Mouse (Mus musculus) limb, embryonic 15.5 days (tissue): ENCODE results near the gene Olfr1193. TPM values are rescaled to one million over a fixed set of nuclear protein-coding genes. Genes with fewer than 3 reads are reported as not detected.
"Not testable (repeated sequence)": the region's sequence is repeated elsewhere in the genome, so short reads cannot be mapped to it uniquely, and the experiment has no call there.

ENCODE experiments used
- ATAC-seq: fragments of 200-750 bp; cut with Nextera tagmentation; 2 replicates; pipeline ENCODE4 v1.8.0; 2017; ENCODE audit warnings: low read depth, moderate TSS enrichment; ENCODE audit not compliant: insufficient number of reproducible peaks, low FRiP score, low TSS enrichment
- H3K27ac ChIP-seq: fragments of 300-500 bp; sonication (generic); 2 replicates; pipeline ENCODE4 v1.5.1; 2015; ENCODE audit warnings: moderate library complexity, mild to moderate bottlenecking, inconsistent platforms
- H3K27me3 ChIP-seq: fragments of 300-500 bp; sonication (generic); 2 replicates; pipeline ENCODE4 v1.6.1; 2015; ENCODE audit warnings: inconsistent platforms
- H3K36me3 ChIP-seq: fragments of 300-500 bp; sonication (generic); 2 replicates; pipeline ENCODE4 v1.6.1; 2015; ENCODE audit warnings: inconsistent platforms
- H3K4me1 ChIP-seq: fragments of 300-500 bp; sonication (generic); 2 replicates; pipeline ENCODE4 v1.6.1; 2015; ENCODE audit warnings: inconsistent platforms
- H3K4me2 ChIP-seq: fragments of 300-500 bp; sonication (generic); 2 replicates; pipeline ENCODE4 v1.6.1; 2015; ENCODE audit warnings: mild to moderate bottlenecking, inconsistent platforms
- H3K4me3 ChIP-seq: fragments of 300-500 bp; sonication (generic); 2 replicates; pipeline ENCODE4 v1.5.1; 2015; ENCODE audit warnings: mild to moderate bottlenecking, inconsistent platforms
- H3K9ac ChIP-seq: fragments of 300-500 bp; sonication (generic); 2 replicates; pipeline ENCODE4 v1.6.1; 2015; ENCODE audit warnings: inconsistent platforms
- H3K9me3 ChIP-seq: fragments of 300-500 bp; sonication (generic); 2 replicates; pipeline ENCODE4 v1.6.1; 2016; ENCODE audit warnings: inconsistent platforms
- WGBS: fragments of 180-500 bp; shearing (Covaris S2); methylation state at CpG from one replicate; pipeline ENCODE4 v1.1.7; 2015; 5-methylcytosine and 5-hydroxymethylcytosine counted together
- polyA plus RNA-seq: library from polyadenylated mRNA; unstranded; fragments of >200 nt; fragmentation: Nextera tagmentation; extraction: Ambion mirVana; gene quantifications from 2 replicates; pipeline ENCODE4 v1.2.1, GENCODE M21; 2015

Gene Olfr1193
- not detected in 2 replicates for polyA plus RNA-seq

DNA sequence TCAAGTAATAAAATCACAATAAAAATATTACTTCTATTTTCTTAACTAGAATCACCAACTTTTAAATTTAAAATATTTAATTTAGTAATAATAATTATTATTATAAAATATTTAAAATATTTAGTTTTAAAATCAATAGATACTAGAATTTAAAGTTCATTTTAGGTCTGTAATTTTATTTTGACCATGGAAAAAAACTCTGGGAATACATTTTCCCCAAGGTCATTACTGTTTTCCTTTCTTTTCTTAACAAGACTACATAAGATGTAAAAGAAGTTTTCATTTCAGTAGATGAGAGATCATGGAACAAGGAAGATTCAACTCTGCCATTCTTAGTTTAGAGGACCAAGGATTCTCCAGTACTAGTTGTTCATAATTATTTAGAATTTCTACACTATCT is at the start of gene Olfr1193:
TSS of gene Olfr1193 (plus strand) at position 301 of the 400 bp plus-strand sequence.
- H3K4me3 ChIP-seq, H3K4me1 ChIP-seq, H3K27me3 ChIP-seq, H3K9ac ChIP-seq, H3K36me3 ChIP-seq, H3K9me3 ChIP-seq, ATAC-seq, H3K27ac ChIP-seq, H3K4me2 ChIP-seq: not testable (repeated sequence)

DNA sequence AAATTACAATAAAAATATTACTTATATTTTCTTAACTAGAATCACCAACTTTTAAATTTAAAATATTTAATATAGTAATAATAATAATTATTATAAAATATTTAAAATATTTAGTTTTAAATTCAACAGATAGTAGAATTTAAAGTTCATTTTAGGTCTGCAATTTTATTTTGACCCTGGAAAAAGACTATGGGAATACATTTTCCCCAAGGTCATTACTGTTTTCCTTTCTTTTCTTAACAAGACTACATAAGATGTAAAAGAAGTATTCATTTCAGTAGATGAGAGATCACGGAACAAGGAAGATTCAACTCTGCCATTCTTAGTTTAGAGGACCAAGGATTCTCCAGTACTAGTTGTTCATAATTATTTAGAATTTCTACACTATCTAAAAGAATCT is 35.2 kb upstream of the Olfr1193 start, which contains the start of gene Olfr1191-ps1:
TSS of gene Olfr1191-ps1 (plus strand) at position 301 of the 400 bp plus-strand sequence.
- not testable (repeated sequence) for H3K4me1 ChIP-seq, H3K4me2 ChIP-seq, H3K9me3 ChIP-seq, H3K4me3 ChIP-seq, ATAC-seq, H3K27ac ChIP-seq, H3K27me3 ChIP-seq, H3K36me3 ChIP-seq, H3K9ac ChIP-seq
- 100% methylated on average over 1 of the region's 1 CpGs for WGBS

GRCm38 (mm10) chr2:88648209-88648608 is 27.2 kb upstream of the Olfr1193 start, which contains the start of gene Olfr1192-ps1:
TSS of gene Olfr1192-ps1 (plus strand) at chr2:88648509.
- no peaks in the 10 kb centered on the region for H3K9me3 ChIP-seq
- H3K27ac ChIP-seq, result no peak within 1 kb of the TSS
- 36% methylated on average over 1 of the region's 1 CpGs for WGBS
- ATAC-seq, result no peak
- no peaks in the 10 kb centered on the region for H3K27me3 ChIP-seq
- H3K36me3 ChIP-seq, result no peaks in the 10 kb centered on the region
- H3K9ac ChIP-seq, result no peak within 1 kb of the TSS
- no peak within 1 kb of the TSS for H3K4me2 ChIP-seq
- H3K4me3 ChIP-seq, result no peak within 1 kb of the TSS
- H3K4me1 ChIP-seq, result no peaks in the 10 kb centered on the region

DNA sequence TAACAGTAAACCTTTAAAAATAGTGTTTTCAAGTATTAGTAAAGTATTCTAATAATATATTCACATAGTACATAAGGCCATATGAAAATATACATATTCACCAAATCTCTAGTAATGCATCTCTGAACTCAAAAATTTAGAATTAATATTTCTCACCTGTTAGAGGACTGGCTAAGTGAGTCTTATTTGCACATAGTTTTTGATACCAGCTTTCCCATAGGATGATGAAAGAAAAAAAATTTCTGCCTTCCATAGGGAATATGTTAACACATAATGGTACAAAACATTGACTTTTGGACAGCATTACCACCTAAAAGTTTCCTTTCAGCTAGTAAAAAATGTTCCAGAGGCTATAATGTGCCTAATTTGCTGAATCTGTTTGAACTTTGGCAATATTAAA is 13.7 kb downstream of the Olfr1193 start, which contains the start of gene Olfr1195:
TSS of gene Olfr1195 (minus strand) at position 101 of the 400 bp plus-strand sequence.
- H3K36me3 ChIP-seq, result no peaks in the 10 kb centered on the region
- no peak for ATAC-seq
- no peaks in the 10 kb centered on the region for H3K27me3 ChIP-seq
- no peak within 1 kb of the TSS for H3K27ac ChIP-seq
- H3K4me1 ChIP-seq, result no peaks in the 10 kb centered on the region
- H3K9ac ChIP-seq, result no peak within 1 kb of the TSS
- H3K4me2 ChIP-seq, result no peak within 1 kb of the TSS
- no peaks in the 10 kb centered on the region for H3K9me3 ChIP-seq
- H3K4me3 ChIP-seq, result no peak within 1 kb of the TSS

DNA sequence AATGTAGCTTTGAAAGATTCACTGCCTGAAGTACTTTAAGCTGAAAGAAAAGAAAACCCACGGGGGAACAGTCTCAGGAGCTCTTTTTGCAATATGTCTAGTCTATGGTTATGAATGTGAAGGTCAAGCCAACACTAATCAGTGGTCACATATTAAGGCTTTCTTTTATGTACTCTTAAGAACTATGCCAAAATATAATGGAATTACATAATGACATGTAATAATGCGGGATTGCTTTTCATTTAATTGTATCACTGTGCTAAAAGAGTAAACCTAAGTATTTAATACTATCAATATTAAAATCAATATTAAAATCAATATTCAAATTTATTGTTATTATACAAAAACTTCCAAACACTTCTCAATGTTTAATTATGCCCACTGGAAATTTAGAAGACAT is 29.1 kb downstream of the Olfr1193 start, which contains the start of gene Olfr1196:
TSS of gene Olfr1196 (minus strand) at position 101 of the 400 bp plus-strand sequence.
- 77% methylated on average over 2 of the region's 2 CpGs for WGBS
- no peak within 1 kb of the TSS for H3K4me3 ChIP-seq
- no peak for ATAC-seq
- H3K4me2 ChIP-seq, result no peak within 1 kb of the TSS
- no peaks in the 10 kb centered on the region for H3K9me3 ChIP-seq
- H3K36me3 ChIP-seq, result no peaks in the 10 kb centered on the region
- no peaks in the 10 kb centered on the region for H3K4me1 ChIP-seq
- H3K27me3 ChIP-seq, result no peaks in the 10 kb centered on the region
- no peak within 1 kb of the TSS for H3K27ac ChIP-seq
- H3K9ac ChIP-seq, result no peak within 1 kb of the TSS

Other genes starting within 250 kb of the Olfr1193 start
- not detected in 2 replicates for gene Olfr1181, start 249.5 kb upstream of the Olfr1193 start, polyA plus RNA-seq
- not detected in 2 replicates for gene Gm13757, start 226.5 kb upstream of the Olfr1193 start, polyA plus RNA-seq
- not detected in 2 replicates for gene Olfr1183, start 220.8 kb upstream of the Olfr1193 start, polyA plus RNA-seq
- gene Olfr1184, start 192.0 kb upstream of the Olfr1193 start, polyA plus RNA-seq, result not detected in 2 replicates
- not detected in 2 replicates for gene Olfr1185-ps1, start 182.3 kb upstream of the Olfr1193 start, polyA plus RNA-seq
- not detected in 2 replicates for gene Olfr1186, start 157.1 kb upstream of the Olfr1193 start, polyA plus RNA-seq
- not detected in 2 replicates for gene Olfr1188, start 118.7 kb upstream of the Olfr1193 start, polyA plus RNA-seq
- not detected in 2 replicates for gene Olfr1189, start 89.2 kb upstream of the Olfr1193 start, polyA plus RNA-seq
- gene Olfr1191-ps1, start 35.1 kb upstream of the Olfr1193 start, polyA plus RNA-seq, result not detected in 2 replicates
- not detected in 2 replicates for gene Olfr1192-ps1, start 27.1 kb upstream of the Olfr1193 start, polyA plus RNA-seq
- gene Olfr1195, start 13.6 kb downstream of the Olfr1193 start, polyA plus RNA-seq, result not detected in 2 replicates
- gene Olfr1196, start 29.0 kb downstream of the Olfr1193 start, polyA plus RNA-seq, result not detected in 2 replicates
- gene Olfr1197, start 56.7 kb downstream of the Olfr1193 start, polyA plus RNA-seq, result not detected in 2 replicates
- not detected in 2 replicates for gene Olfr1198, start 75.7 kb downstream of the Olfr1193 start, polyA plus RNA-seq
- gene Olfr1199, start 84.8 kb downstream of the Olfr1193 start, polyA plus RNA-seq, result not detected in 2 replicates
- gene Olfr1200, start 94.9 kb downstream of the Olfr1193 start, polyA plus RNA-seq, result not detected in 2 replicates
- not detected in 2 replicates for gene Olfr1201, start 117.4 kb downstream of the Olfr1193 start, polyA plus RNA-seq
- gene Olfr1202, start 138.9 kb downstream of the Olfr1193 start, polyA plus RNA-seq, result not detected in 2 replicates
- gene Olfr1205, start 154.1 kb downstream of the Olfr1193 start, polyA plus RNA-seq, result not detected in 2 replicates
- not detected in 2 replicates for gene Olfr1204, start 173.7 kb downstream of the Olfr1193 start, polyA plus RNA-seq
- not detected in 2 replicates for gene Olfr1206, start 187.6 kb downstream of the Olfr1193 start, polyA plus RNA-seq
- gene Olfr1208, start 226.7 kb downstream of the Olfr1193 start, polyA plus RNA-seq, result not detected in 2 replicates
- gene Olfr1209, start 239.5 kb downstream of the Olfr1193 start, polyA plus RNA-seq, result not detected in 2 replicates